ENCODE assay signal across 8 mouse cellular contexts in genomic region chr11:62550727-62551225, GRCm38 (mm10). TPM values are rescaled to one million over a fixed set of nuclear protein-coding genes. Genes with fewer than 3 reads are reported as not detected.
A peak's percentile ranks its signal among the peaks of the same experiment; 100 is the strongest.
DNase-seq lines count a peak whose midpoint lies in the region; ATAC-seq and TF ChIP-seq lines count a peak whose summit lies in the region.

Ubb (plus strand) TSS chr11:62551171.

- in situ Hi-C loops in ES-E14 (cut with MboI; ENCODE audit: low sequenced_read_pairs in 2 of 2, unreplicated experiment in 2 of 2) = no loop called here

- peaks cover 6% of the 10 kb centered on the region for H3K36me3 ChIP-seq in ES-E14 (ENCODE audit: control insufficient read depth, insufficient read depth, low read length, poor library complexity, severe bottlenecking)
- H3K36me3 ChIP-seq in forebrain, embryonic 16.5 days (ENCODE audit: control insufficient read depth, insufficient read depth) = peaks cover 2% of the 10 kb centered on the region; the same call in 1 of the 2 replicates
- peaks cover 27% of the 10 kb centered on the region for H3K36me3 ChIP-seq in lung, embryonic 14.5 days (ENCODE audit: insufficient read depth)
- peaks cover 21% of the 10 kb centered on the region for H3K36me3 ChIP-seq in thymus, adult 2 months (ENCODE audit: control insufficient read depth, insufficient read depth, low read length)

- no peak for TF ChIP-seq CTCF in layer of hippocampus, adult 2 months (conservative IDR thresholded peaks at IDR 0.05)
- no peak for TF ChIP-seq CTCF in lung, embryonic 14.5 days (IDR thresholded peaks at IDR 0.05; ENCODE audit: low read depth)
- no peak for TF ChIP-seq CTCF in olfactory bulb, adult 2 months (IDR thresholded peaks at IDR 0.05; ENCODE audit: insufficient read depth, low read depth, low read length)
- no peak for TF ChIP-seq CTCF in thymus, adult 2 months (IDR thresholded peaks at IDR 0.05; ENCODE audit: borderline replicate concordance, control insufficient read depth, extremely low read depth, insufficient read depth, low read length, poor library complexity)

- H3K9ac ChIP-seq in ES-E14 (ENCODE audit: insufficient read depth, low read depth, low read length, poor library complexity, severe bottlenecking) = peak within 1 kb of the TSS; percentile 94
- H3K9ac ChIP-seq in forebrain, embryonic 16.5 days (replicated peaks; ENCODE audit: low read depth, low read length) = peak within 1 kb of the TSS; percentile 97
- H3K9ac ChIP-seq in lung, embryonic 14.5 days = peak within 1 kb of the TSS; percentile 81

- H3K4me1 ChIP-seq in ES-E14 (ENCODE audit: control insufficient read depth in 2 of 2, insufficient read depth in 2 of 2, low read length in 2 of 2, poor library complexity in 1 of 2) = peaks cover 0 to 2% of the 10 kb centered on the region in 2 experiments; a peak in 1 of 4 replicates
- H3K4me1 ChIP-seq in forebrain, embryonic 16.5 days (replicated peaks; ENCODE audit: control insufficient read depth, insufficient read depth, low read length) = peaks cover 31% of the 10 kb centered on the region
- H3K4me1 ChIP-seq in lung, embryonic 14.5 days (ENCODE audit: insufficient read depth) = peaks cover 21% of the 10 kb centered on the region; the same call in 1 of the 2 replicates
- no peaks in the 10 kb centered on the region; the same call in 1 of the 2 replicates for H3K4me1 ChIP-seq in olfactory bulb, adult 2 months (ENCODE audit: control insufficient read depth, insufficient read depth, low read length)
- no peaks in the 10 kb centered on the region; the same call in 1 of the 2 replicates for H3K4me1 ChIP-seq in thymus, adult 2 months (replicated peaks; ENCODE audit: control insufficient read depth, insufficient read depth, low read length)

- no peaks in the 10 kb centered on the region for H3K9me3 ChIP-seq in ES-E14 (ENCODE audit: control insufficient read depth, insufficient read depth, low read depth, low read length)
- no peaks in the 10 kb centered on the region for H3K9me3 ChIP-seq in forebrain, embryonic 16.5 days (ENCODE audit: control insufficient read depth, low read length)
- H3K9me3 ChIP-seq in lung, embryonic 14.5 days (ENCODE audit: low read depth, low read length) = no peaks in the 10 kb centered on the region

- peak within 1 kb of the TSS; percentile 83 to 95 for H3K4me3 ChIP-seq in ES-E14 (ENCODE audit: insufficient read depth in 1 of 2, low read depth in 1 of 2, low read length in 2 of 2, poor library complexity in 1 of 2, severe bottlenecking in 1 of 2)
- peak within 1 kb of the TSS; percentile 66 for H3K4me3 ChIP-seq in forebrain, embryonic 16.5 days (replicated peaks; ENCODE audit: low read length)
- peak within 1 kb of the TSS; percentile 72 for H3K4me3 ChIP-seq in layer of hippocampus, adult 2 months
- H3K4me3 ChIP-seq in lung, embryonic 14.5 days (ENCODE audit: low read depth, low read length) = peak within 1 kb of the TSS; percentile 69
- H3K4me3 ChIP-seq in olfactory bulb, adult 2 months (ENCODE audit: insufficient read depth, low read depth, low read length) = peak within 1 kb of the TSS; percentile 85
- peak within 1 kb of the TSS; percentile 90 for H3K4me3 ChIP-seq in thymus, adult 2 months (ENCODE audit: control insufficient read depth, insufficient read depth, low read length)

- WGBS in forebrain, embryonic 16.5 days = 1% methylated on average over 40 of the region's 40 CpGs
- under 1% methylated on average over 40 of the region's 40 CpGs for WGBS in lung, embryonic 14.5 days
- under 1% methylated on average over 40 of the region's 40 CpGs for WGBS in olfactory bulb, adult 2 months
- WGBS in thymus, adult 2 months = under 1% methylated on average over 40 of the region's 40 CpGs

- TF ChIP-seq POLR2A in olfactory bulb, adult 2 months (IDR thresholded peaks at IDR 0.05; ENCODE audit: insufficient read depth, low read depth, low read length) = peak; percentile 90; the same call in 1 of the 2 replicates
- peak; percentile 98 for TF ChIP-seq POLR2A in thymus, adult 2 months (IDR thresholded peaks at IDR 0.05; ENCODE audit: control insufficient read depth, extremely low read depth, insufficient read depth, low read length, poor library complexity)

- intact Hi-C loops in heart, postnatal 36 days (cut with DNase I) = loop anchor here (1.0 to 2.0 kb wide), 2 partner anchors 52 to 93 kb away; no protein-coding TSS in a partner anchor

- peak; percentile 97 for ATAC-seq in forebrain, embryonic 16.5 days
- peak; percentile 95 for ATAC-seq in lung, embryonic 14.5 days (ENCODE audit: insufficient read depth)

- DNase-seq in ES-E14 (ENCODE audit: low read depth, low spot score) = peak; percentile 99
- DNase-seq in cerebellum, adult 18-20 months = peak; percentile 99
- DNase-seq in heart, postnatal 36 days = peak; percentile 98
- DNase-seq in layer of hippocampus, adult 2 months (ENCODE audit: low spot score in 2 of 2) = peak; percentile 99 to 100
- peak; percentile 100 for DNase-seq in lung, embryonic 14.5 days
- DNase-seq in thymus, adult 2 months = peak; percentile 98

- H3K27ac ChIP-seq in ES-E14 (ENCODE audit: insufficient read depth, low read depth, low read length, poor library complexity, severe bottlenecking) = peak within 1 kb of the TSS; percentile 98
- H3K27ac ChIP-seq in forebrain, embryonic 16.5 days (ENCODE audit: low read length) = peak within 1 kb of the TSS; percentile 97
- peak within 1 kb of the TSS; percentile 99 for H3K27ac ChIP-seq in layer of hippocampus, adult 2 months
- peak within 1 kb of the TSS; percentile 95 for H3K27ac ChIP-seq in lung, embryonic 14.5 days (ENCODE audit: low read depth)
- peak within 1 kb of the TSS; percentile 100 for H3K27ac ChIP-seq in olfactory bulb, adult 2 months (ENCODE audit: insufficient read depth, low read depth, low read length)
- H3K27ac ChIP-seq in thymus, adult 2 months (ENCODE audit: control insufficient read depth, insufficient read depth, low read length) = peak within 1 kb of the TSS; percentile 85

- H3K27me3 ChIP-seq in forebrain, embryonic 16.5 days (replicated peaks; ENCODE audit: control insufficient read depth, insufficient read depth, low read length) = no peaks in the 10 kb centered on the region
- H3K27me3 ChIP-seq in lung, embryonic 14.5 days (ENCODE audit: insufficient read depth, low read length) = no peaks in the 10 kb centered on the region
- no peaks in the 10 kb centered on the region for H3K27me3 ChIP-seq in thymus, adult 2 months (ENCODE audit: control insufficient read depth, insufficient read depth, low read length)

- peak within 1 kb of the TSS; percentile 90 for H3K4me2 ChIP-seq in forebrain, embryonic 16.5 days (ENCODE audit: low read length)
- H3K4me2 ChIP-seq in lung, embryonic 14.5 days = peak within 1 kb of the TSS; percentile 70

TF ChIP-seq in ES-E14, 5 proteins besides CTCF, POLR2A, EP300 and RAD21:
- TF ChIP-seq ZNF384 (IDR thresholded peaks at IDR 0.05; ENCODE audit: low read depth, low read length) (no peak), HCFC1 (IDR thresholded peaks at IDR 0.05; ENCODE audit: borderline replicate concordance, insufficient read depth, low read length) (no peak; the same call in 1 of the 2 replicates), ZC3H11A (IDR thresholded peaks at IDR 0.05; ENCODE audit: borderline replicate concordance, low read depth, low read length) (no peak), MAFK (IDR thresholded peaks at IDR 0.05; ENCODE audit: insufficient read depth, low read depth, low read length) (no peak), CHD2 (IDR thresholded peaks at IDR 0.05; ENCODE audit: low read depth, low read length) (no peak)

RNA-seq across cellular contexts. Expression of gene Ubb, which starts in this region (rescaled TPM):
- 1,350 and 1,664 TPM in 2 replicates for total RNA-seq in ES-E14 (2012; rRNA removed)
- 4,671 and 4,745 TPM in 2 replicates for polyA plus RNA-seq in forebrain, embryonic 16.5 days (2015; fragmentation: Nextera tagmentation; extraction: Ambion mirVana)
- 100 to 1,000 TPM; 708 to 720 TPM for total RNA-seq in heart, postnatal 36 days (2021)
- 1,000 to 10,000 TPM; 1,708 to 1,866 TPM for total RNA-seq in layer of hippocampus, adult 2 months (2021)
- 2,928 and 2,952 TPM in 2 replicates for polyA plus RNA-seq in lung, embryonic 14.5 days (2014; fragmentation: Nextera tagmentation; extraction: Ambion mirVana)
- polyA plus RNA-seq in olfactory bulb, adult 2 months (2012; ENCODE audit: insufficient read depth, insufficient read length, low replicate concordance, missing spikeins) = 651 TPM in 1 of 2 replicates, not detected in the other
- polyA plus RNA-seq in thymus, adult 2 months (2012; rRNA removed) = 2,301 and 2,384 TPM in 2 replicates

Comparison
In these comparisons a context has a peak if more than half of its experiments do, and no peak if none do; other contexts are left out.
1. Peak in every context shown above with its lines: DNase-seq, ATAC-seq, H3K4me3 ChIP-seq and H3K27ac ChIP-seq.